Mouse (Mus musculus) stomach, embryonic 15.5 days (tissue): ENCODE results near the gene Slc25a15. TPM values are rescaled to one million over a fixed set of nuclear protein-coding genes. Genes with fewer than 3 reads are reported as not detected.

Experiments used
- ATAC-seq: fragments of 200-750 bp; cut with Nextera tagmentation; 2 replicates; pipeline ENCODE4 v1.8.0; 2017; ENCODE audit warnings: low read depth, moderate number of reproducible peaks, moderate TSS enrichment; ENCODE audit not compliant: insufficient read depth, low FRiP score
- H3K27ac ChIP-seq: fragments of 300-500 bp; sonication (generic); 2 replicates; pipeline ENCODE4 v1.5.1; 2015; ENCODE audit warnings: mild to moderate bottlenecking, inconsistent platforms
- H3K27me3 ChIP-seq: fragments of 300-500 bp; sonication (generic); replicated peaks from 2 replicates; pipeline ENCODE4 v1.6.1; 2015; ENCODE audit warnings: inconsistent platforms
- H3K36me3 ChIP-seq: fragments of 300-500 bp; sonication (generic); 2 replicates; pipeline ENCODE4 v1.6.1; 2015; ENCODE audit warnings: inconsistent platforms
- H3K4me1 ChIP-seq: fragments of 300-500 bp; sonication (generic); 2 replicates; pipeline ENCODE4 v1.6.1; 2015; ENCODE audit warnings: inconsistent platforms
- H3K4me2 ChIP-seq: fragments of 300-500 bp; sonication (generic); 2 replicates; pipeline ENCODE4 v1.6.1; 2015; ENCODE audit warnings: mild to moderate bottlenecking, inconsistent platforms
- H3K4me3 ChIP-seq: fragments of 300-500 bp; sonication (generic); replicated peaks from 2 replicates; pipeline ENCODE4 v1.5.1; 2015; ENCODE audit warnings: inconsistent platforms
- H3K9ac ChIP-seq: fragments of 300-500 bp; sonication (generic); 2 replicates; pipeline ENCODE4 v1.6.1; 2015; ENCODE audit warnings: inconsistent platforms
- H3K9me3 ChIP-seq: fragments of 300-500 bp; sonication (generic); 2 replicates; pipeline ENCODE4 v1.6.1; 2016; ENCODE audit warnings: inconsistent platforms
- WGBS: fragments of 180-500 bp; shearing (Covaris S2); methylation state at CpG from one replicate; pipeline ENCODE4 v1.1.7; 2015; 5-methylcytosine and 5-hydroxymethylcytosine counted together
- polyA plus RNA-seq: library from polyadenylated mRNA; unstranded; fragments of >200 nt; fragmentation: Nextera tagmentation; extraction: Ambion mirVana; gene quantifications from 2 replicates; pipeline ENCODE4 v1.2.1, GENCODE M21; 2015

Gene Slc25a15
- polyA plus RNA-seq, 1 experiment from 2014 or later = 34.2 TPM

- Histone ChIP-seq H3K4me3 (no peak overlapping the region), H3K4me2 (no peak overlapping the region), H3K36me3 (peaks cover 30% of the 10 kb centered on the region), H3K4me1 (no peaks in the 10 kb centered on the region), H3K9me3 (no peaks in the 10 kb centered on the region), H3K9ac (no peak overlapping the region), H3K27ac (no peak overlapping the region), H3K27me3 (no peaks in the 10 kb centered on the region)
- WGBS = 74% methylated on average over 8 of the region's 8 CpGs
- ATAC-seq = peak; percentile 57; the same call in 1 of the 2 replicates
Measured at GRCm38 (mm10) chr8:22390766-22391463, 7.5 kb downstream of the Slc25a15 start.

GRCm38 (mm10) chr8:22389874-22390273, 8.5 kb downstream of the Slc25a15 start:
- no peak overlapping the region for H3K27ac ChIP-seq
- no peaks in the 10 kb centered on the region for H3K4me1 ChIP-seq
- peaks cover 30% of the 10 kb centered on the region for H3K36me3 ChIP-seq
- H3K9ac ChIP-seq = no peak overlapping the region
- H3K4me3 ChIP-seq = no peak overlapping the region
- no peak overlapping the region for H3K4me2 ChIP-seq
- no peak for ATAC-seq
- 78% methylated on average over 10 of the region's 10 CpGs for WGBS
- no peaks in the 10 kb centered on the region for H3K27me3 ChIP-seq
- H3K9me3 ChIP-seq = no peaks in the 10 kb centered on the region

- Histone ChIP-seq H3K4me2 (no peak overlapping the region), H3K27ac (no peak overlapping the region), H3K27me3 (no peaks in the 10 kb centered on the region), H3K36me3 (peaks cover 38% of the 10 kb centered on the region), H3K4me1 (no peaks in the 10 kb centered on the region), H3K9me3 (no peaks in the 10 kb centered on the region), H3K9ac (no peak overlapping the region), H3K4me3 (no peak overlapping the region)
- no peak for ATAC-seq
- WGBS = 82% methylated on average over 6 of the region's 6 CpGs
Measured at GRCm38 (mm10) chr8:22385158-22385557, 13.2 kb downstream of the Slc25a15 start.

DNA sequence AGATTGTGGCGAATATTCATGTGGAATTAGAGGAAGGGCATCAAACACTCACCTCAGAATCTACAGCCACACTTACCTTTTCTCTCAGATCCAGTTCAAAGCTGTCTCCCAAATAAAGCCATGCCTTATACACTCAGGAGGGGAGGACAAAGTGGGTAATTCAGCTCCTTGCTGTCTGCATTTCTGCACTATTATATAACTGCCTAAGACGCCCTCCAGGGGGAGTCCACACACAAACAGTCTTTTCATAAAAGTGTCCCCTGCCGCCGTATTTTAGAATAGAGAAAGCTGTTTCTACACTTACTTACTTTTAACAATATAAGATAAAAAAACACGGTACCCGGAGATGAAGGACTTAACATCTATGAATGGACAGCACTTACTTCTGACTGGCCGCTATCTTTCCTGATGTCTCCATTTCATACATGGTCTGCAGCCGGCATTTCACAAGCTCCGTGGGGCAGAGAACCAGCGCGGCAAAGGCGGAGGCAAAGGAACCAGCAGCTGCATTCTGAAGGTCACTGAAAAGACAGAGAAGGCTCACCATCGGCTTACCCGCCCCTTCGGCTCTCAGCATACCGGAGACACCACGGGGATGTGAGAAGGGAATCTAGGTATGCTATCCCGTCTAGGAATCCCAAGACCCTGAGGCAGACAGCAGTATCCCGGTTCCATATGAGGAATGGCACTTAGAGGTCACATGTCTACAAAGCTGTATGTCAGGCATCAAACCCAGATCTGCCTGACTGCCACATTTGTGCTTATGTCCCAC, 15.4 kb downstream of the Slc25a15 start:
- no peak overlapping the region for H3K27ac ChIP-seq
- H3K36me3 ChIP-seq = peaks cover 21% of the 10 kb centered on the region
- H3K4me2 ChIP-seq = no peak overlapping the region
- no peak for ATAC-seq
- no peaks in the 10 kb centered on the region for H3K4me1 ChIP-seq
- no peak overlapping the region for H3K9ac ChIP-seq
- no peaks in the 10 kb centered on the region for H3K27me3 ChIP-seq
- 85% methylated on average over 19 of the region's 19 CpGs for WGBS
- H3K9me3 ChIP-seq = no peaks in the 10 kb centered on the region
- no peak overlapping the region for H3K4me3 ChIP-seq

DNA sequence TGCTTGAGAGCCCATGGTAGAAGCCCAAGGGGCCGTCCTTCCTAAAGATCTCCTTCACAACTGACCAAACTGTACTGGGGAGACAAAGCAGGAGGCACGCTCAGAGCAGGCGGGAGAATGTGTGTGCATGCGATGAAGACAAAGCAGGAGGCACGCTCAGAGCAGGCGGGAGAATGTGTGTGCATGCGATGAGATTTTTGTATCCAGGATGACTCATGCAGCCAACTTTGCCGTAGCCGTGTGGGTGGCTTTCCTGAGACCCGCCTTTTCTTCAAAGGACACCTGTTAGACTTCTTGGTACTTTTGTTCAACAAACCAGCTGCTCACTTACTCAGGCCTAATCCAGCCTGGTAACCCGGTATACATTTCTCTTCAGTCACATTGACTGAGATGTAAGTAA, 17.5 kb downstream of the Slc25a15 start:
- Histone ChIP-seq H3K36me3 (peaks cover 16% of the 10 kb centered on the region), H3K4me1 (no peaks in the 10 kb centered on the region), H3K4me3 (no peak overlapping the region), H3K27me3 (no peaks in the 10 kb centered on the region), H3K27ac (no peak overlapping the region), H3K9me3 (no peaks in the 10 kb centered on the region), H3K4me2 (no peak overlapping the region), H3K9ac (no peak overlapping the region)
- 85% methylated on average over 11 of the region's 11 CpGs for WGBS
- ATAC-seq = no peak

DNA sequence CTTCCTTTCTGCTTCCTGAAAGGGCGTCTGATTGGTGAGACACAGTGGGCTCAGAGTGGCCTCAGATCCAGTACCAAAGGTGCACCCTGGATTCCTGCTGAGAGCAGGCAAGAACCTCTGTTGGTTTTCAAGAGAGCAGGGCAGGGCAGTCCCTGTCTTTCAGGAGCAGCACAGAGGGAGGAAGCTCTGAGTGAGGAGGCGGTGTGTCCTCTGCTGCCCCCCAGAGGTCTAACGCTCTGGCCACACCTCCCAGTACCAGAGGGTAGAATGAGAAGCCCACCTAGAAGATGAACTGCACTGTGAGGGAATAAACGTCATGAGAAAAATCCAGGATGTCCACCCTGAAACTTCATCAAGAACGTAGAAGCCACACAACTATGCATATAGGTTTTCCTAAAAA, 21.5 kb downstream of the Slc25a15 start:
- no peak overlapping the region for H3K4me3 ChIP-seq
- no peaks in the 10 kb centered on the region for H3K27me3 ChIP-seq
- no peak overlapping the region for H3K9ac ChIP-seq
- ATAC-seq = peak; percentile 47; the same call in 1 of the 2 replicates
- 41% methylated on average over 5 of the region's 5 CpGs for WGBS
- H3K9me3 ChIP-seq = no peaks in the 10 kb centered on the region
- H3K4me1 ChIP-seq = no peaks in the 10 kb centered on the region
- H3K27ac ChIP-seq = no peak overlapping the region
- no peak overlapping the region for H3K4me2 ChIP-seq
- peaks cover 10% of the 10 kb centered on the region; the same call in 1 of the 2 replicates for H3K36me3 ChIP-seq

DNA sequence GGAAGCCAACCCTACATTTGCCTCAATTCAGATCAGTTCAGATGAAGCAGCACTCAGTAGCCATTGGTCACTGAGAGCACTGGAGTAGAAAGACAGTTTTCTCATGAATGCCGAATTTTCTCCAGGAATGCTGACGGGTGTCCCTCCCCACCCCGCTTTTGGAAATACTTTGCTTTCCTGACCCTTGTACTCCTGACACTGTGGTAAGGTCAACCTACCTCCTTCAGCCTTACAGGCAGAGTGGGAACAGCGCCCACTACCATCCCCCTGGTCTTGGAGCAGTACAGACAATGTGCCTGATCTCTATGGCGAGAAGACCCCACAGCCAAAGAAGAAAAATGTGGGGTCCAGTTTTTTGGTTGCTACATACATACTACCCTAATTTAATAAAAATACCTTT, 22.1 kb downstream of the Slc25a15 start:
- no peaks in the 10 kb centered on the region for H3K4me1 ChIP-seq
- H3K4me3 ChIP-seq = no peak overlapping the region
- ATAC-seq = no peak
- H3K27ac ChIP-seq = no peak overlapping the region
- H3K9ac ChIP-seq = no peak overlapping the region
- H3K4me2 ChIP-seq = no peak overlapping the region
- no peaks in the 10 kb centered on the region for H3K9me3 ChIP-seq
- WGBS = 84% methylated on average over 5 of the region's 5 CpGs
- H3K36me3 ChIP-seq = peaks cover 9% of the 10 kb centered on the region; the same call in 1 of the 2 replicates
- no peaks in the 10 kb centered on the region for H3K27me3 ChIP-seq

DNA sequence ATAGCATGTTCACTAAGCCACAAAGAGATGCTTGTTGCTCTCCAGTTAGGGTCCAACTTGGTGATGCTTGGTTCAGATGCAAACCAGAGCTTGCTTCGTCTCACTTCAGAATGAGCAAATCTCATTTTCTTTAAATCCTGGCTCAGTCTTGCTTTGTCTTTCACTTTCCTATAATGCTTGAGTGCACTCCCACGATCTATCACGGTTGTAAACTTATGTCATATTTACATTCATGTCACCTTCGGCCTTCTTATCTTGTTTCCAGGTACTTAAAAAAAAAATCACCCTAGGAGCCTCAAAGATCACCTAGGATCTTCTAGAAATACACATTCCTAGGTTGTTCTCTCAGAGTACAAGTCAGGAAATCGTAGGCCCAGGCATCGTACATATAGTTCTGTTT, 38.5 kb downstream of the Slc25a15 start:
- H3K36me3 ChIP-seq = no peaks in the 10 kb centered on the region
- WGBS = 66% methylated on average over 6 of the region's 6 CpGs
- H3K4me1 ChIP-seq = no peaks in the 10 kb centered on the region
- H3K9me3 ChIP-seq = no peaks in the 10 kb centered on the region
- H3K27ac ChIP-seq = no peak overlapping the region
- no peak for ATAC-seq
- no peak overlapping the region for H3K4me3 ChIP-seq
- H3K9ac ChIP-seq = no peak overlapping the region
- H3K27me3 ChIP-seq = no peaks in the 10 kb centered on the region
- H3K4me2 ChIP-seq = no peak overlapping the region

GRCm38 (mm10) chr8:22359359-22359758, 39.0 kb downstream of the Slc25a15 start:
- H3K27me3 ChIP-seq = no peaks in the 10 kb centered on the region
- ATAC-seq = no peak
- H3K4me2 ChIP-seq = no peak overlapping the region
- H3K4me3 ChIP-seq = no peak overlapping the region
- 82% methylated on average over 6 of the region's 6 CpGs for WGBS
- H3K36me3 ChIP-seq = no peaks in the 10 kb centered on the region
- H3K9ac ChIP-seq = no peak overlapping the region
- no peak overlapping the region for H3K27ac ChIP-seq
- no peaks in the 10 kb centered on the region for H3K9me3 ChIP-seq
- H3K4me1 ChIP-seq = no peaks in the 10 kb centered on the region

DNA sequence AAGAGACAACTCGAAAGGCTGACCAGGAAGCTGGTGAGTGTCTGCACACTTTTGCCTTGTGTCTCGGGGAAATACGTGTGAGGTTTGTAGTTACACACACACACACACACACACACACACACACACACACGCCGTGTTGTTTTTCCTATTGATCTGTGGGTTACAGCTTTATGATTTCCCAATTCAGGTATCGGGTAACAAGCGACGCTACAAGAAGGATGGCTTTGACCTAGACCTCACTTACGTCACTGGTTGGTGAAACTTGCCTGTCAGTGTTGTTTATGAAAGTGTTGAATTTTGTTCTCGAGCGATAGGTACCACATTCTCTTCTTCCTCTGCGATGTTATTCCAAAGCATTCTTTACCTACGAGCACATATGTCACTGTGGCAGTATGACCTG, 63.0 kb downstream of the Slc25a15 start:
- no peaks in the 10 kb centered on the region for H3K36me3 ChIP-seq
- 79% methylated on average over 13 of the region's 13 CpGs for WGBS
- no peak for ATAC-seq

More for the DNA sequence above, 63.0 kb downstream of the Slc25a15 start:
- Histone ChIP-seq H3K4me3 (no peak overlapping the region), H3K27me3 (no peaks in the 10 kb centered on the region), H3K4me1 (no peaks in the 10 kb centered on the region), H3K27ac (no peak overlapping the region), H3K4me2 (no peak overlapping the region), H3K9ac (no peak overlapping the region), H3K9me3 (no peaks in the 10 kb centered on the region)
